Mouse (Mus musculus) lung, adult 18-20 months (tissue): ENCODE measurements around the gene H2-Eb2.

Source experiments
- DNase-seq, 2 experiments: peaks; one replicate each; pipeline ENCODE4 v3.0.0; 2022; ENCODE audit warnings: mixed read lengths in 2 of 2

Gene H2-Eb2

GRCm38 (mm10) chr17:34325436-34325835 lies at the start of gene H2-Eb2:
TSS of gene H2-Eb2 (plus strand) at chr17:34325665.
- peak; percentile 38 to 41 for DNase-seq

DNA sequence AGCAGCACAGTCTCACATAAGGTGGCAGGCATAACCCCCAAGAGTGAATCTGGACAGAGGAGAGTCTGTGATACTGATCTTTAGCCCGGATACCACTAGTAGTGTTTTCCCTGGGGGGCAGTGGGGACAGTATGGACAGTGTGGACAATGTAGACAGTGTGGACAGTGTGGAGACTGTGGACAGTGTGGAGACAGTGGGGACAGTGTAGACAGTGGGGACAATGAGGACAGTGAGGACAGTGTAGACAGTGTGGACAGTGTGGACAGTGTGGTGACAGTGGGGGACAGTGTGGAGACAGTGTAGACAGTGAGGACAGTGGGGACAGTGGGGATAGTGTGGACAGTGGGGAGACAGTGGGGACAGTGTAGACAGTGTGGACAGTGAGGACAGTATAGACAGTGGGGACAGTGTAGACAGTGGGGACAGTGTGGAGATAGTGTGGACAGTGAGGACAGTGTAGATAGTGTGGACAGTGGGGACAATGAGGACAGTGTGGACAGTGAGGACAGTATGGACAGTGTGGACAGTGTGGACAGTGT lies 44.9 kb upstream of the H2-Eb2 start:
- no peak for DNase-seq

DNA sequence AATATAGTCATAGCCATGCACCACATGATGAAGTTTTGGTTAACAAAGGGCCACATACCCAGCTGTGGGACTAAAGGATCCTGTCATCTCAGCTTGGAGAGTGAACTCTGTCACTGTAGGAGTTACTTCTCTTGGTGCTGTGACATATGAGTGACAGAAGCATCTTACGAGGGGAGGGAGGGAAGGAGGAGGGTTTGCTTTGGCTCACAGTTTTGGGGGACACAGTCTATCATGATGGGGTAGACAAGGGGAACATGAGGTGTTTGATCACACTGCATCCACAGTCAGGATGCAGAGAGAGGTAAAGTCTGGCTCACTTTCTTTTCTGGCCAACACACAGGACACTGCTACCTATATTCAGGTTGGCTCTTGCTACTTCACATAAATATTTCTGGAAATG lies 43.6 kb upstream of the H2-Eb2 start:
- DNase-seq, result no peak

- DNase-seq, result no peak
These were observed 40.1 kb upstream of the H2-Eb2 start for GRCm38 (mm10) chr17:34285371-34285770.

- peak; percentile 58 to 67 for DNase-seq
These were observed 39.6 kb upstream of the H2-Eb2 start for GRCm38 (mm10) chr17:34285848-34286247.

DNA sequence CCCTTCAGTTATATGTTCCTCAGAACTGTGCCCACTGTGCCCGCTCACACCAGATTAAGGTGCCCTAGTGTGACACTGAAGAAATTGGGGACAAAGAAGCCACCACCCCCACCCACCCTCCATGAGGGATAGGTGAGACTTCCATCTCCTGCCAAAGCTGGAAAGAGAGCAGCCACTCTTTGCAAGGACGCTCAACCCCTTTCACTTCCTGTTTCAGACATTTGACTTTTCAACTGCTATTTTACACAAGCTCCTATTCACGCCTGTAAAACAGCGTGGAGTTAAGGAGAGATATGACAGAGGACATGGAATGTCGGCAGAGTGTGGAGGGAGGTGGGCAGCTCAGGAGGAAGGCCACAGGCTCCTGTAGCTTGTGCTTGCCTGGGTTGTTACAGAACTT lies 39.0 kb upstream of the H2-Eb2 start:
- no peak for DNase-seq

DNA sequence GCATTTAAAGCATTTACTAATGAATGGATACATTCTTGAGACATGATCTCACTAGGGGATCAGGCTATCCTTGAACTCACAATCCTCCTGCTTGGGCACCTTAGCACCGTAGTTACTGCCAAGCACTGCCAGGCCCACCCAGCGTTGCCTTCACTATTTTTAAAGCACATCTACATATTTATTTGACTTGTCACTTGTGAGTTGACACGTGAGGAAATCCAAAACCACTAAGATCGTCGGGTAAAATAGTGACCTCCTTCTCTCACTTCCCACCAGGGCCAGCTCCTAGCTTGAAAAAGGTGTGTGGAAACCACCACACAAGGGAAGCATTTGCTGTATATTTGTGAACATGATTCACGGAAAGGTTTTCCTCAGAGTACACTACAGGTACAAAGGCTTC lies 38.5 kb upstream of the H2-Eb2 start:
- DNase-seq, result no peak

DNA sequence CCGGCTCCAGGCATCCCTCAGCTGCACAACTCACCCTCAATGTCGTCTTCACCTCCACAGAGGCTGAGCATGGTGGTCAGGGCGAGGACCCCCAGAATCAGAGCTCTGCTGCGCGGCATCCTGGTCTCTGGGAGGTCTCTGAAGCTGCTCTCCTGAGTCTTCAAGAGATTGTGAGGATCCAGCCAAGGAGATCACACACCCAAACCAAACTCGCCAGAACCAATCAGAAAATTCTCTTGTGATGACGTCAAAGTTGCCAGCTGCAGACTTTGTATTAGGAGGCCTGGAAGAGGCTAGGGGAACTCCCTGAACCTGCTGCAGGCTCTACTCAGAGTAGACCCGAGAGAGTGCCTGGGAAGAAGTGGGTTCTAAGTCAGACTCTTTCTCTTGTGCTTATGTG lies 37.8 kb upstream of the H2-Eb2 start, which contains the start of gene H2-Aa:
TSS of gene H2-Aa (minus strand) at position 176 of the 400 bp plus-strand sequence.
- DNase-seq, result peak; percentile 93 to 94

DNA sequence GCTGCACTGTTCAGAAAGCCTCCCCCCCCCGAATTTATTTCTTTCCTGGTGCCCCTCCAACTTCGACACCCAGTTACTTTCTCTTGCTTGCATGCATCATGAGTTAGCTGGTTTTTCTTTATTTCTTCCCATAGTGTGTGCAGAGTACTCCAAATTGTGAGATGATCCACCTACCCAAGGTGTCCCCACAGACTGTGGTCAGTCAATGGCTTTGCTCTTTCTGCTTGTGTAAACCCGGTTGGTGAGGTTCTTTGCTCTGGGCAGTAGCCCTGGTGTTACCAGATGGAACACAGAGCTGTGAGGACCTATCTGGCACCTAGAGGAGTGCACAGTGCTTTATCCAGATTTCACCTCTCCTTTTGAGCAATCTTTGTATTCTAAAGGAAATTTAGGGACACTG lies 37.3 kb upstream of the H2-Eb2 start:
- DNase-seq, result no peak

GRCm38 (mm10) chr17:34291609-34292008 lies 33.9 kb upstream of the H2-Eb2 start:
- DNase-seq, result peak; percentile 84 to 86

- no peak for DNase-seq
These were observed 32.9 kb upstream of the H2-Eb2 start for GRCm38 (mm10) chr17:34292570-34292969.

DNA sequence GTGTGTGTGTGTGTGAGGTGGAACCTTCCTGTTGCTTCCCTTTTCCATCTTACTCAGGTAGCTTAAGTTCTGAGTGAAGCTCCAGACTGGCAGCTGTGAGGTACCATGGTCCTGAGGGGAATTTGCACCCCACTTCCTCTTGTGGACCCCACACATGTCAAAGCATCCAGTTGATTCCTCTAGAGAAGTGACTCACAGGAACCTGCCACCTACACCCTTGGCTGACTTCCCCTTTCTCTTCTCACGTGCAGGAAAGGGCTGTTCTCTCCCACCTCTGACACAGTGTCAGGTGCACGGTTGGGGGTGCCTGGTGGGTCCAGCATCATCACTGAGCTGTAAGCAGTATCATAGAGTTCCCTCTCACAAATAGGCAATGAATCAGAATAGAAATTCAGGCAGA lies 31.9 kb upstream of the H2-Eb2 start:
- peak in 1 of 2 experiments; percentile 38 for DNase-seq

GRCm38 (mm10) chr17:34294249-34294648 lies 31.2 kb upstream of the H2-Eb2 start:
- DNase-seq, result no peak

GRCm38 (mm10) chr17:34295307-34295706 lies 30.2 kb upstream of the H2-Eb2 start:
- DNase-seq, result no peak

DNA sequence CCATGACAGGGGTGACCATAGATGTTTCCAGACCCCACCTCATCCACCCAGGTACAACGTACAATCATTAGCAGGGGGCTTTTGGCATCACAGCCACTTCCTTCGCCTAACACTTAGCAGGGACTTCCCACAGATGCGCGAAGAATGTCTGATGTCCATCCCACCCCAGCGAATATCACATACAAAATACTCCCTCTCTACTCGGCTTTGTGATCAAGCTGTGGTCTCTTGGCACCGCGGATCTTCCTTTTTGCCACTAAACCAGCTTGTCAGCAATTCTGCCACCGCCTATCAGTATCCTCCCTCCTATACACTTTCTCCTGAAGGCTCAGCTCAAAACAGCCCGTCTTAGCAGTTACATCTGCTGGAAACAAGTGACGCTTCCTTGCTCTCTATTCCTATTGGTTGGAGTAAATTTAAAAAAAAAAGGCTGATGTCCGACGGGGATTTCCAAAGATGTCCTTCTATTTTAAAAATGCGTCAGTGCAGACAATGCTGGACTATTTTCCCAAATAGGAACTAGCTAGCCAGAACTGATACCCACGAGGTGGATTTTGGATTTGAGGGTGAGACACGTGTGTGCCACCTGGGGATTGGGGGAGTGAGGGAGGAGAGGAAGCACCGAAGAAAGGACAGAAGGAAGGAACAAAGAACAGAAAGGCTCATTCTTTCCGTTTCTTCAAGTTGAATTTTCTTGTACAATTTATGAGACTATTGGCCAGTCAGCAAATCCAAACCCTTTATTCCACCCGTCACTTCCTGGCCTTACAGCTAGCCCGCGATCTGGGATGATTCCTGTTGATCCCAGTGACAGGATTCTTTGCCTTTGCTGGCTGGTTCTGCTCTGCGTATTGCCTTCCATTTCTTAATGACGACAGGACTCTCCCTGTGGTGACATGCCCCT lies 29.3 kb upstream of the H2-Eb2 start:
- peak; percentile 61 to 68 for DNase-seq

GRCm38 (mm10) chr17:34299356-34299755 lies 26.1 kb upstream of the H2-Eb2 start:
- DNase-seq, result no peak

GRCm38 (mm10) chr17:34300071-34300470 lies 25.4 kb upstream of the H2-Eb2 start:
- no peak for DNase-seq

DNA sequence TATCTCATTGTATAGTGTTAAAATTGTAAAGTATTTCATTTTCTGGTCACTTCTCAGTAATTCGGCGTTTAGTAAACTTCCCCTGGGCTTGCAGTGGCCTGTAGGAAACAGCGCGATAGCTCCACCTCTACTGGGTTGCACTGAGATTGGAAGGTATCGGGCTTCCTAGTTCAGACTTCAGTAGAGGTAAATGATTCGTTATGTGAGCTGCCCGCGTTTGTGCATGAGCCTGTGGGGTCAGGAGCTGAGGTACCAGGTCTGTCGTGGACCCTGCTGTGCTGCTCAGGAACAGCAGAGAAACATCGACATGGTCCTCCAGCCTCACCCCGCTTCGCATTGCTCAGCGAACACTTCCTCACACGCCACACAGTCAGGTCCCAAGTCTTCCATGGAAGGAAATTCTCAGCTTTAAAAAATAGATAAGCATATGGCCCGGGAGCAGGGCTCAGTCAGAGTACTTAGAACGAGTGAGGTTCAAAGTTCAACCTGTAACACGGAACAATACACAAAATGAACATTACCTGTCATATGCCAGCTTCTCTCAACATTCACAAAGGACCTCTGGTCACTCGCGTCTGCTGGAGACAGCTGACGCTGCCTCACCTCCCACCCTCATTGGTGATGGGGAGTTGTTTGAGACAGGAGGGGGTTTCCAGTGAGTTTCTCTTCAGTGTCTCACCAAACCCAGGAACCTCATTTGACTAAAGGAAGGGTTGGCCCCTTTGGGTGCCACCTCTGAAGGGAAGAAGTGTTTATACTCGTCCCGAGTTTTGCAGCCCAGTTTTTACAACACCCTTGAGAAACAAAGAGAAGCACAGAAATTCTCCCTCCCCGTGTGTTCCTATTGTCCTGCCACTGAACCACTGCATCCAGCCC lies 24.5 kb upstream of the H2-Eb2 start:
- peak in 1 of 2 experiments; percentile 63 for DNase-seq

- no peak for DNase-seq
These were observed 23.7 kb upstream of the H2-Eb2 start for GRCm38 (mm10) chr17:34301670-34302190.

GRCm38 (mm10) chr17:34303789-34304188 lies 21.7 kb upstream of the H2-Eb2 start:
- no peak for DNase-seq

DNA sequence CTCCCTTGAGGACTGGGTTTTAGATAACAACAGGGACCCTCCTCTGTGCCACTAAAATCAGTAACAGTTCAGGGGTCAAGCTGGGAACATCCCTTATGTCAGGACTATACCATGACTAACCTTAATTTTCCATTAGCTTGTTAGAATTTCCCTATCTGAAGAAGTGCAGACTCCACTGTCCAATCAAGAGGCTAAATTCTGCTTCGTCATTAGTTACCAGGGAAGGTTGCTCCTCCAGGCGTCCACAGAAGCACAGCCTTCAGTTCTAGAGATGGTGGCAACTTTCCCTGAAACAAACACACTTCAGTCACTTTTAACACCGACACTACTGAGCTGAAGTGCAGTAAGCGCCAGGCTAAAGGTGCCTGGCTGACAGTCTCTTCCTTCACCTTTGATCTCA lies 20.7 kb upstream of the H2-Eb2 start:
- peak; percentile 84 to 89 for DNase-seq

- peak; percentile 92 to 94 for DNase-seq
These were observed 20.0 kb upstream of the H2-Eb2 start, which contains the start of gene H2-Eb1 for GRCm38 (mm10) chr17:34305380-34306030. TSS of gene H2-Eb1 (plus strand) at chr17:34305867.
